Mouse (Mus musculus) thymus, adult 2 months (tissue): ENCODE measurements at regions not wholly inside any gene's neighbourhood (a gene's known extent, or its start where the extent isn't known, plus 50 kb on each side); places are given as distances from the start of the nearest gene placed in this dataset.

Experiments
- CTCF ChIP-seq: fragments of 200-500 bp; IDR thresholded peaks from 2 replicates; pipeline ENCODE4 v1.5.1; 2012; ENCODE audit warnings: mild to moderate bottlenecking, control low read depth, low read length, moderate library complexity, borderline replicate concordance; ENCODE audit not compliant: control insufficient read depth, poor library complexity, insufficient read depth; ENCODE audit errors: extremely low read depth
- POLR2A ChIP-seq: fragments of 200-500 bp; IDR thresholded peaks from 2 replicates; pipeline ENCODE4 v1.6.1; 2012; ENCODE audit warnings: mild to moderate bottlenecking, low read length, control low read depth, moderate library complexity; ENCODE audit not compliant: control insufficient read depth, poor library complexity, insufficient read depth; ENCODE audit errors: extremely low read depth

DNA sequence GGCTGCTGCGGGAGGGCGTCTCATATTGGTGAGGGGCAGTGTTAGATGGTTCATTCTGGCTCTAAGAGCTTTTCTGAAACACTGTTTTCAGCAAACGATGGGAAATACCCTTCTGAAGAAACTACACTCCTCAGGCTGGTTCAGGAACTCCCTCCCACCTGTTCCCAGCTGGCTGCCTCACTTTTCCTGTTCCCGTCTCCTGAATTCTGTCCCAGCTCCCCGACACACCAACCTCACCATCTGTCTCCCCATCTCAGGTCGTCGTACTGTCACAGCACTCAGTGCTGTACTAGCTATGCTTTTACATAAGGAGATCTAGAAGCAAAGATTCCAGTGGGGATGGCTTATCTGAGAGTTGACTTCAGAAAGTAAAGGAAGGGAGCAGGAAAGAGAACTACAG lies 309.2 kb upstream of the Chd6 start:
- TF ChIP-seq CTCF (no peak), POLR2A (no peak)
